Mouse (Mus musculus): ENCODE results near the gene Otub1. TPM values are rescaled to one million over a fixed set of nuclear protein-coding genes. Genes with fewer than 3 reads are reported as not detected.

Otub1 gene
- total RNA-seq, 2 experiments from 2014 or later = 33.6 to 76.2 TPM

- no peak for ATAC-seq (ENCODE audit: poor library complexity, severe bottlenecking)
Observed at GRCm38 (mm10) chr19:7209907-7210646, 4.0 kb upstream of the Otub1 start.

GRCm38 (mm10) chr19:7205326-7205725 lies 790 bp downstream of the Otub1 start:
- no peak for ATAC-seq (ENCODE audit: poor library complexity, severe bottlenecking)

DNA sequence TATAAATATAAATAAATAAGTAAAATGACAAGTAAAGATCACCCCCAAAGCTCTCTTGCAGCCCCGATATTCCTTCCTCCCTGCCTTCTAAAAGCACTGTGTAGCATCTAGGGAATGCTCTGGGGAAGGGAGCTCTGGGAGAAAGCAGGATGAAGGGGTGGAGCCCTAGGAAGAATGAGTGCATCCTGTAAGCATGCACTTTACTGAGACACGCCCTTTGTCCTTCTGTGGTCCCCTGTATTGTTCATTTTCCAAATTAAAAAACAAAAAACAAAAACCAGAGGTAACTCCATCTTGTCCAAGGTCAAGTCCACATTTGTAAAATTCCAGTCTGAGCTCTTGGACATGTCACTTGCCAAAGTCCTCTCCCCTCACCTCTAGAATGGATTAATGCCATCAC lies 1.2 kb downstream of the Otub1 start:
- ATAC-seq (ENCODE audit: poor library complexity, severe bottlenecking) = no peak

GRCm38 (mm10) chr19:7200427-7200826 lies 5.7 kb downstream of the Otub1 start:
- no peak for ATAC-seq (ENCODE audit: poor library complexity, severe bottlenecking)

- no peak for ATAC-seq (ENCODE audit: poor library complexity, severe bottlenecking)
Observed at GRCm38 (mm10) chr19:7199089-7199488, 7.0 kb downstream of the Otub1 start.

GRCm38 (mm10) chr19:7197445-7197844 lies 8.7 kb downstream of the Otub1 start:
- no peak for ATAC-seq (ENCODE audit: poor library complexity, severe bottlenecking)

DNA sequence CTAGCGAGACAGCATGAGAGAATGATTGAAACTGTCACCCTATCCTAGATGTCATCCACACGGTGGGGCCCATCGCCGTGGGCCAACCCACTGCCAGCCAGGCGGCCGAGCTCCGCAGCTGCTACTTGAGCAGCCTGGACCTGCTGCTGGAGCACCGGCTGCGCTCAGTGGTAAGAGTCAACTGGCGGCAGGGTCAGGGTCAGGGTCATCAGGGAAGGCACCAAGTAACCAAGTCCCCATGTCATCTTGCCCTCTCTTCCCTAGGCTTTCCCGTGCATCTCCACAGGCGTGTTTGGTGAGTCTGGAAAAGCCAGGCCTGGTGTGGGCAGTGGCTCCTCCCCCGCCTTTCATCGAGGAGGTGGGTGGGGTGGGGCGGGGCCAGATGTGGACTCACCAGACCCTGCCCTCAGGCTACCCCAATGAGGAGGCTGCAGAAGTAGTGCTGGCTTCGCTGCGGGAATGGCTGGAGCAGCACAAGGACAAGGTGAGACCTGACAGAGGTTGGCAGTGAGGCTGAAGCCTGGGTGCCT lies 9.3 kb downstream of the Otub1 start:
- no peak for ATAC-seq (ENCODE audit: poor library complexity, severe bottlenecking)

- peak; percentile 69 for ATAC-seq (ENCODE audit: poor library complexity, severe bottlenecking)
Observed at GRCm38 (mm10) chr19:7195900-7196728, 10.0 kb downstream of the Otub1 start.

DNA sequence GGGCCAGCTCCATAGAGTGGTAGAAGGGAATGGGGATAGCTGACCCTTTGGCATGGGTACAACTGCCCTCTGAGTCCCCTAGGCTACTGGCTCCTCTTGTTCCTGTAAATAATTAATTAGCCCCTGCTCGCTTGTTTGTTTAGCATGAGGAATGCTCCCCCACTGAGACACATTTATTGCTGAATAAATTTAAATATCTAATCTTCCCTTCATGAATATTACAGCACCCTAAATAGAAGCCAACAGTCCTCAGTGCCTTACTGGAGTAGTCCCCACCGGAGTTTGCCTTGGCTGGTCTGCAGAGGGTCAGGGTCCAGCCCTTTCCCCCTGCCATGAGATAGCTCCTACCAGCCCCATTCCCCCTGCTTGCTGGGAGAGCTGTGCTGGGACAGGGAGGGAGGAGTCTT lies 13.6 kb downstream of the Otub1 start:
- ATAC-seq (ENCODE audit: poor library complexity, severe bottlenecking) = no peak

GRCm38 (mm10) chr19:7191639-7192038 lies 14.5 kb downstream of the Otub1 start:
- ATAC-seq (ENCODE audit: poor library complexity, severe bottlenecking) = no peak

GRCm38 (mm10) chr19:7190986-7191385 lies 15.1 kb downstream of the Otub1 start:
- ATAC-seq (ENCODE audit: poor library complexity, severe bottlenecking) = no peak

GRCm38 (mm10) chr19:7189026-7189425 lies 17.1 kb downstream of the Otub1 start:
- no peak for ATAC-seq (ENCODE audit: poor library complexity, severe bottlenecking)

DNA sequence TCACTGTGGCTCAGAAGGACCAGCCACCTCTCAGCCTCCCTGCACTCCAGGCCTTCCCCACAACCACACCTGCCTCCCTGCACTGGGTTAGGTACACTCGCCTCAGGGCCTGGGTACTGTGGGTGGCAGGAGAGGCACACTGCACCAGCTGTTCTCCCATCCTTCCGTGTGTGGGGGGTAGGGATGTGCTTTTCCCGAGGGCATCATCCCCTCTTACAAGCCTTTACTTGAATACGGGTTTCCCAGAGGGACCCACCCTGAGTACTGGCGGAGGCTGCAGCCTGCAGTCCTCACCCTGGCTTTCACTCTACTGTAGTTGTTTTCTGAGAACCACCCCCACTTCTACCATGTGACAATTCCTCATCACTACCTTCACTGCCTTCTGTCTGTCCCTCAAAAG lies 19.0 kb downstream of the Otub1 start:
- no peak for ATAC-seq (ENCODE audit: poor library complexity, severe bottlenecking)

- no peak for ATAC-seq (ENCODE audit: poor library complexity, severe bottlenecking)
Observed at GRCm38 (mm10) chr19:7185715-7186291, 20.3 kb downstream of the Otub1 start.

GRCm38 (mm10) chr19:7185059-7185458 lies 21.1 kb downstream of the Otub1 start:
- no peak for ATAC-seq (ENCODE audit: poor library complexity, severe bottlenecking)

DNA sequence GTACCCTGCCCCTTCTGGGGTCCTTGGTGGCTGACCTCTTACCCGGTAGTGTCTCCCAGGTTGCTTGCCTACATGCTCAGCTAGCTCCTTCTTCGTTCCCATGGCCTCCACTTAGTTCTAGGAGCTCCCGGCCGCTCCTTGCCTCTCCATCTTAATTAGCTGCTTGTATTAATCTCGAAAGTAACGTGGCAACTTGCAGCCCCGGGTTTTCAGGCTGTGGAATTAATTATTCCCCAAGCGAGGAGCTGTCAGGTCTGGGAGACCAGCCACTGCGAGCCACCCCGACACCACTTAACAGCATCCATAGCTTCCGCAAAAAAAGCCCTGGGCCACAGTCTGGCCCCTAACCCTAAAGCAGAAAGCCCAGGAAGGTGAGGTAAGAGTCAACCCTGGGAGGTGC lies 22.7 kb downstream of the Otub1 start:
- ATAC-seq (ENCODE audit: poor library complexity, severe bottlenecking) = no peak

- peak; percentile 87 for ATAC-seq (ENCODE audit: poor library complexity, severe bottlenecking)
Observed at GRCm38 (mm10) chr19:7182273-7182949, 23.7 kb downstream of the Otub1 start.

- ATAC-seq (ENCODE audit: poor library complexity, severe bottlenecking) = no peak
Observed at GRCm38 (mm10) chr19:7181496-7181895, 24.6 kb downstream of the Otub1 start.

- no peak for ATAC-seq (ENCODE audit: poor library complexity, severe bottlenecking)
Observed at GRCm38 (mm10) chr19:7180756-7181405, 25.2 kb downstream of the Otub1 start.

DNA sequence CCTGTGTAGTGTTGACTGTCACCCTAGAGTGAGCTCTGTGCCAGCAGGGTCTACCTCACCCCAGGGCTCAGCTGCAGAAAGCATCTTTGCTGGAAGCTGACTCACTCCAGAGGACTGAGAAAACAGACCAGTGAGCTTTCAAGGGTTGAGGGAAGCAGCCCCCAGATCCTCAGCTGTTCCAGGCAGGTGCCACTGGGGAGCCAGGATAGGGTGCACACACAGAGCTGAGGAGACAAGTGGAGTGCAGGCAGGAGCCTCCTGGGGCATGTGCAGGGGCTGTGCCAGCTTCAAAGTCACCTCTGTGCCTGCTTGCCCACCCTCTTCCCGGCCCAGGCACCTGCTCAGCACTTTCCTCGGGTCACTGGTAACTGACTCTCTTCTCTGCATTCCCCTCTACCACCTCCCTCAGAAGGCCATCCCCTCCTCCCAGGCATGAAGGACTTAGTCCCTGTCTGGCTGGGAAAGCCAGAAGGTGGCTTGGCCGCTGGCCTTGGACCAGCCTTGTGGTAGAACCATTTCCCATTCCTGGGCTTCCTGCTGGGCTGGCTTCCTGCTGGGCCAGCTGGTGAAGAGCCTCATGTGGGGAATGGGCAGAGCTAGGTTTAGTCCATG lies 27.2 kb downstream of the Otub1 start:
- no peak for ATAC-seq (ENCODE audit: poor library complexity, severe bottlenecking)

Data from megakaryocyte, adult 5-6 weeks (primary cell).